Mouse (Mus musculus): ENCODE measurements around the gene Zdhhc6. TPM values are rescaled to one million over a fixed set of nuclear protein-coding genes. Genes with fewer than 3 reads are reported as not detected.

Gene Zdhhc6
- polyA plus RNA-seq, 1 experiment from 2014 or later: 81.9 TPM

DNA sequence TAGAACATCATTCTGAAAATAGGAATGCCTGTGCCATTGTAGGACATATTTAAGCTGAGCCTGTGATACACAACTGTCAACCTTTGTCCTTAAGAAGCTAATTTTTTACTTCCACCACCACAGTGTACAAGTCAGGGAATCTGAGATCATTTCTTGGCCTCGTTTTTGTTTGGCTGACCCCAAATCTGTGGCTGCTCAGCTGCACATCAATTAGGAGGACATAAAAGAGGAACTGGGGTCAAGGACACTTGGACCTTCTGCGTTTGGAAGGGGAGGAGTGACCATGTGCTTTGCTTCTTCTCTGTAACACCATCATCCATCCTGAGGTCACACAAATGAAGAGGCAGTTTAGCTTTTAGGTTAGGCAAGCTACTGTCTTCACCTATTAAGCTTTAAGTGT is 79.8 kb downstream of the Zdhhc6 start:
- Histone ChIP-seq H3K9me3 (replicated peaks) (no peaks in the 10 kb centered on the region), H3K9ac (no peak overlapping the region), H3K4me3 (no peak overlapping the region), H3K4me1 (peaks cover 25% of the 10 kb centered on the region), H3K27me3 (replicated peaks) (peaks cover 7% of the 10 kb centered on the region; the same call in 1 of the 2 replicates), H3K27ac (no peak overlapping the region), H3K36me3 (no peaks in the 10 kb centered on the region), H3K4me2 (no peak overlapping the region)
- ATAC-seq: no peak
- WGBS (ENCODE audit: insufficient replicate concordance): 15% methylated on average over 2 of the region's 2 CpGs

GRCm38 (mm10) chr19:55232136-55232535 is 83.7 kb downstream of the Zdhhc6 start:
- Histone ChIP-seq H3K4me2 (no peak overlapping the region), H3K9me3 (replicated peaks) (no peaks in the 10 kb centered on the region), H3K4me3 (no peak overlapping the region), H3K27ac (peak overlapping the region; percentile 6; the same call in 1 of the 2 replicates), H3K9ac (no peak overlapping the region), H3K4me1 (peaks cover 35% of the 10 kb centered on the region), H3K36me3 (no peaks in the 10 kb centered on the region), H3K27me3 (replicated peaks) (no peaks in the 10 kb centered on the region)
- WGBS (ENCODE audit: insufficient replicate concordance): 56% methylated on average over 8 of the region's 8 CpGs
- peak; percentile 56 for ATAC-seq

- ATAC-seq: no peak
- Histone ChIP-seq H3K36me3 (no peaks in the 10 kb centered on the region), H3K9me3 (replicated peaks) (no peaks in the 10 kb centered on the region), H3K4me3 (no peak overlapping the region), H3K4me2 (no peak overlapping the region), H3K9ac (no peak overlapping the region), H3K4me1 (peaks cover 35% of the 10 kb centered on the region), H3K27ac (peak overlapping the region; percentile 12; the same call in 1 of the 2 replicates), H3K27me3 (replicated peaks) (no peaks in the 10 kb centered on the region; the same call in 1 of the 2 replicates)
- 58% methylated on average over 10 of the region's 10 CpGs for WGBS (ENCODE audit: insufficient replicate concordance)
These were observed 84.8 kb downstream of the Zdhhc6 start for GRCm38 (mm10) chr19:55231081-55231480.

DNA sequence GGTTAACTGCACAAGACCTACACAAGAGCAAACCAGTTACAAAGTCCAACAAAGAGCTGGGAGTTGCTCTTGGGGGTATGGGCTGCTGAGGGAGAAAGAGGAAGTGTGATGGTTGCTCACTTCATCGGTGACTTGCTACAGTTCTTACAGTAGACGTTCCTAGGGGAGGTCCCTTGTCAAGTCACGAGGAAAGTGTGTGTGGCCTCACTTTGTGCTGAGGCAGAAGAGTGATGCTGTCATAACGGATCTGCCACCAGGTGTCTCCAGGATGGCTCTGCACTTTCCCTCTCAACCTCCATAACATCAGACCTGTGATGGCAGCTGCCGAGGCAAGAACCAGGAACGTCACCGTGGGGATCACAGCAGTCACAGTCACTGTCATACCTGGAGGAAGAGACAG is 88.7 kb downstream of the Zdhhc6 start:
- no peaks in the 10 kb centered on the region for H3K9me3 ChIP-seq (replicated peaks)
- H3K27ac ChIP-seq: no peak overlapping the region
- peaks cover 26% of the 10 kb centered on the region for H3K27me3 ChIP-seq (replicated peaks)
- no peak overlapping the region for H3K4me3 ChIP-seq
- H3K4me2 ChIP-seq: no peak overlapping the region
- no peaks in the 10 kb centered on the region for H3K36me3 ChIP-seq
- no peak overlapping the region for H3K9ac ChIP-seq
- H3K4me1 ChIP-seq: peaks cover 16% of the 10 kb centered on the region
- 58% methylated on average over 7 of the region's 7 CpGs for WGBS (ENCODE audit: insufficient replicate concordance)
- no peak for ATAC-seq

DNA sequence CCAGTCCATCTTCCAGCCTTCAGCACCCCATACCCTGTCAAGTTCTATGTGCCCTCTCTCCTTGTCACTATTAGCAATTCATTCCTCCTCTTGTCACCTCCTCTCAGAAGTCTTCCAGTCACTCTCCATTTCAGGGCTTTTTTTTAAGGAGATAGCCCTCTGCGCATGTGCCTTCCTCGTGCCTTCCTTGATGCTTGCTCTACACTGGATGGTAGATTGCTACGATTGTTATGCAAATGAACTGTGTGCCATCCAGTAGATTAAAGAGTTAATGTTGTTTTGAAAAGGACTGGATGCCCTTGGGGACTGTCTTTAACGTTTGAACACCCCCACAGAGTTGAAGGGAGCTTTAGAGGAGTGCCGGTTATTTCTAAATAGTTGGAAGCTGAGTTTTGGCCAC is 89.2 kb downstream of the Zdhhc6 start:
- peaks cover 13% of the 10 kb centered on the region for H3K4me1 ChIP-seq
- H3K27me3 ChIP-seq (replicated peaks): peaks cover 26% of the 10 kb centered on the region
- no peak overlapping the region for H3K9ac ChIP-seq
- 64% methylated on average over 5 of the region's 5 CpGs for WGBS (ENCODE audit: insufficient replicate concordance)
- no peak overlapping the region for H3K4me2 ChIP-seq
- H3K27ac ChIP-seq: no peak overlapping the region
- H3K9me3 ChIP-seq (replicated peaks): no peaks in the 10 kb centered on the region
- no peaks in the 10 kb centered on the region for H3K36me3 ChIP-seq
- H3K4me3 ChIP-seq: no peak overlapping the region
- no peak for ATAC-seq

- ATAC-seq: no peak
- H3K9me3 ChIP-seq (replicated peaks): no peaks in the 10 kb centered on the region
- H3K36me3 ChIP-seq: no peaks in the 10 kb centered on the region
- no peak overlapping the region for H3K4me2 ChIP-seq
- H3K27ac ChIP-seq: no peak overlapping the region
- no peak overlapping the region for H3K9ac ChIP-seq
- no peak overlapping the region for H3K4me3 ChIP-seq
- H3K4me1 ChIP-seq: peaks cover 38% of the 10 kb centered on the region
- WGBS (ENCODE audit: insufficient replicate concordance): 83% methylated on average over 9 of the region's 9 CpGs
- peaks cover 26% of the 10 kb centered on the region for H3K27me3 ChIP-seq (replicated peaks)
These were observed 93.6 kb downstream of the Zdhhc6 start for GRCm38 (mm10) chr19:55222268-55222667.

Other genes with a start within 250 kb of the Zdhhc6 start
- 26.9 and 27.1 TPM in 2 replicates for gene Gpam, start 188.8 kb downstream of the Zdhhc6 start, polyA plus RNA-seq (2016; fragmentation: Nextera tagmentation; extraction: Ambion mirVana)
- 0.05 and 0.06 TPM in 2 replicates for gene Tectb, start 135.3 kb downstream of the Zdhhc6 start, polyA plus RNA-seq (2016; fragmentation: Nextera tagmentation; extraction: Ambion mirVana)
- 0.04 TPM in 1 of 2 replicates, not detected in the other for gene Gucy2g, start 74.8 kb downstream of the Zdhhc6 start, polyA plus RNA-seq (2016; fragmentation: Nextera tagmentation; extraction: Ambion mirVana)
- gene Acsl5, start 64.1 kb downstream of the Zdhhc6 start, polyA plus RNA-seq (2016; fragmentation: Nextera tagmentation; extraction: Ambion mirVana): 110 and 115 TPM in 2 replicates
- gene Vti1a, start 263 bp upstream of the Zdhhc6 start, polyA plus RNA-seq (2016; fragmentation: Nextera tagmentation; extraction: Ambion mirVana): 23.9 and 24.5 TPM in 2 replicates

Data from liver, embryonic 12.5 days (tissue).